Mouse (Mus musculus) lung, postnatal 0 days (tissue): ENCODE measurements around the gene Dnase1l3.

Experiments used
- CTCF ChIP-seq: IDR thresholded peaks from 2 replicates; pipeline ENCODE4 v1.5.1; 2016; ENCODE audit warnings: antibody characterized with exemption, mild to moderate bottlenecking
- EP300 ChIP-seq: IDR thresholded peaks from 2 replicates; pipeline ENCODE4 v1.6.1; 2016; ENCODE audit warnings: antibody characterized with exemption, mild to moderate bottlenecking, control low read depth

- TF ChIP-seq CTCF: no peak
- TF ChIP-seq EP300: no peak
Observed at GRCm38 (mm10) chr14:7991108-7991776, 3.1 kb downstream of the Dnase1l3 start.
